Mouse (Mus musculus) embryo, embryonic 11.5 days (tissue): Measurements from ENCODE around the gene Nanog.

Experiments
- DNase-seq: peaks from one replicate; pipeline ENCODE4 v3.0.0-alpha.2; 2012; ENCODE audit warnings: low read depth, low spot score

Nanog gene

DNA sequence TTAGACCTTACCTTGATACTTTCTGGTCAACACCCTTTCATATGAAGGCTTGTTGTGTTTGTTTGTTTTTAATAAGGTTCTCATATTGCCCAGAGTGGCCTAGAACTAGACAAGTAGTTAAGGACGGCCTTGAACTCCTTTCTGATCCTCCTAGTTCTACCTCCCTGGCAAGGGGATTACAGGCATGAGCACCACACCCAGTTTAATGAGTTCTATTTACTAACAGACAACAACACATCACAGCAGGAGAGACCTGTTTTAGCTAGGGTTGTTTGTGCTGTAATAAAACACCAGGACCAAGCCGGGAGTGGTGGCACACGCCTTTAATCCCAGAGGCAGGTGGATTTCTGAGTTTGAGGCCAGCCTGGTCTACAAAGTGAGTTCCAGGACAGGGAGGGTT, 55.2 kb downstream of the Nanog start:
- DNase-seq: no peak

DNA sequence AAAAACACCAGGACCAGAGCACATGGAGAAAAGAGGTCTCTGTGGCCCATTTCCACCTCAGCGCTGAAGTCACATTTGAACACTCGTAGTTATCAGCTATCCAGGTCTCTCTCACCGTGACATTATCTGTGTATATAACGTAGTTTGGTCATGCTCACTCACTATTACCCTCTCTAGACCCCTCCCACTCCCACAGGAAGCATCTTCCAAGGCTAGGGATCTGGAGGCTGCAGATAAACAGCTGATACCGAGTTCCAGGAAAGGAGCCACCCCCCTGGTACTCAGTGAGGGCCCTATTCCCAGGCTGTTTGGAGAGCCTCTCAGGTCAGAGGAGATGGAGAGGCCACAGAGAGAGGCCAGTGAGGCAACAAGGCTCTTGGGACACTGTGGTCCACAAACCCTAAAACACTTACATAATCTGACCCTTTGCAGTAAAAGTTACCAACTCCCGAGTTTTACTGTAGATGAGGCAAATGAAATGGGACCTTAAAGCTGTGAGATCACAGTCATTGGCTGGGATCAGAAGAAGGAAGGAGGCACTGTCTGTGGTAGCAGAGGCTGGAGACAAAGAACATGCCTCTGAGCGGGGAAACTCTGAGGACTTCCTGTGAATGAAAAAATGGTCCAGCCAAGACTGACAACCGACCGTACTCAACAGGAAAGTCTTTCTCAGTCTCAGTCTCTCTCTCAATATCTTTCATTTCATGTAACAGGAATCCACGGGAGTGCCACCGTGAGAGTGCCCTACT, 55.8 kb downstream of the Nanog start:
- DNase-seq: no peak

DNA sequence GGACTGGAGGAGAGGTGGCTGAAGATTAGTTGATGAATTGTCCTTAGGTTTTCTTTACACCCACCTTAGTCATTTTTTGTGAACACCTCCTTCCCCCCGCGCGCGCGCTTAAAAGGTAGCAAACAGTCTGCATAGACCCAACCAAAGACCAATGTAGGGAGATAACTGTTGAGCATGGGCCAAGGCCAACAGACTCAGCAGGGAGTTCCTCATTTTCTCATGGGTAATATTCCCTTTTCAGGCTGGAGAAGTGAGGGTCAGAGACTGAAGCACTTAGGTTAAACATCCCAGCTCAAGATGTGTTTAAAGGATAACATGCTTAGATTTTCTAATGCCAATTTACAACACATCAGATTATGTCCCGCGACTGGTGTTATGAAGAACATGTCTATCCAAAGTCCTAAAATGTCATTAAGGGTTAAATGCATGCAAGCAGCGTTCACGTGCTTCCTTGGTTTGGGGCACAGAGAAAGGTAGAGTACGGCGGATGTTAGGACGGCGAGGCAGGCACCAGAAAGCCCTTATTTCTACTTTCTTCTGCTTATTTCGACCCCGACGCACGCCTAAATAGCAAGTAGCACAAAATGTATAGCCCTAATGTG, 56.7 kb downstream of the Nanog start:
- DNase-seq: no peak
